Mouse (Mus musculus): Measurements from ENCODE around the gene Rffl. TPM values are rescaled to one million over a fixed set of nuclear protein-coding genes. Genes with fewer than 3 reads are reported as not detected.

The Rffl gene
- polyA plus RNA-seq, 1 experiment = 8.9 TPM

DNA sequence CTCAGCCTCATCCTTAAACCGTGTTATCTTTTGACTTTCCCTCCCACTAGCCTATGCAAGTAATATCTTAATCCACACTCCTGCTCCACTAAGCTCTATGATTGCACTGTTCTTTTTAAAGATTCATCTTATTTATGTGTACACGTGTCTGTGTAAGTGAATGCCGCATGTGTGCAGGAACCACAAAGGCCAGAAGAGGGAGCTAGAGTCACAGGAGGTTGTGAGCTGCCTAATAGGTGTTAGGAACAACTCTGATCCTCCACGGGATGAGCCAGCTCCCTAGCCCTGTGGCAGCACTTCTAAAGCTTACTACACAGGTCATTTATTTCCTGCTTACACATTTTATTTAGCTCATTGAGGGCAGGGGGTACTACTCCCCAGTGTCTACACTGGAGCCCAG lies 51.7 kb downstream of the Rffl start:
- H3K27ac ChIP-seq (ENCODE audit: insufficient read depth, low read depth, low read length) = no peak overlapping the region
- 61% methylated on average over 4 of the region's 4 CpGs for WGBS
- no peaks in the 10 kb centered on the region for H3K4me1 ChIP-seq (ENCODE audit: control insufficient read depth, insufficient read depth, insufficient read length, low read length)
- TF ChIP-seq CTCF (IDR thresholded peaks at IDR 0.05; ENCODE audit: extremely low read depth, insufficient read length, insufficient replicate concordance, low read depth, low read length) = peak; percentile 59; the same call in 1 of the 2 replicates
- TF ChIP-seq POLR2A (IDR thresholded peaks at IDR 0.05; ENCODE audit: low read depth, low read length) = no peak
- no peaks in the 10 kb centered on the region for H3K27me3 ChIP-seq (ENCODE audit: control insufficient read depth, insufficient read depth, low read length)
- H3K36me3 ChIP-seq (ENCODE audit: control insufficient read depth, insufficient read depth, low read length) = peaks cover 6% of the 10 kb centered on the region
- H3K4me3 ChIP-seq (ENCODE audit: low read depth, low read length) = no peak overlapping the region

DNA sequence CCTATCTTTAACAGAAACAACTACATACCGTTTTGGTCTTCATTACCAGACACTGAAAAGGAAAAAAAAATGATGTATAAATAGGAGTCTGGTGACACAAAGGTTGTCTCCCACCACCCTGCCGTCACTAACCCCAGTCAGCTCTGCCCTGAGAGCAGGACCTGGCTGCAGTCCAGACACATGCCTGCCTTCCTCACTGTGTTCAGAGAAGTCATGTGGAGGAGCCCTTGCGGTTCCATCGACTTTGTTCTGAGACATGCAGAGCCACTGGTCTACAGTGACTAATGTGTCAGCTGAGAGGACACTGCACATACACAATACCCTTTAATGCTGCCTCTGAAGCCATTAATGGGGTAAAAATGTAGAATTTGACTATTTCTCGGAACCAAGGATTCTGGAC lies 62.5 kb downstream of the Rffl start:
- Histone ChIP-seq H3K27me3 (ENCODE audit: control insufficient read depth, insufficient read depth, low read length) (no peaks in the 10 kb centered on the region), H3K27ac (ENCODE audit: insufficient read depth, low read depth, low read length) (no peak overlapping the region), H3K4me1 (ENCODE audit: control insufficient read depth, insufficient read depth, insufficient read length, low read length) (no peaks in the 10 kb centered on the region), H3K4me3 (ENCODE audit: low read depth, low read length) (no peak overlapping the region), H3K36me3 (ENCODE audit: control insufficient read depth, insufficient read depth, low read length) (peaks cover 39% of the 10 kb centered on the region)
- no peak for TF ChIP-seq CTCF (IDR thresholded peaks at IDR 0.05; ENCODE audit: extremely low read depth, insufficient read length, insufficient replicate concordance, low read depth, low read length)
- no peak for TF ChIP-seq POLR2A (IDR thresholded peaks at IDR 0.05; ENCODE audit: low read depth, low read length)
- WGBS = 85% methylated on average over 5 of the region's 5 CpGs

DNA sequence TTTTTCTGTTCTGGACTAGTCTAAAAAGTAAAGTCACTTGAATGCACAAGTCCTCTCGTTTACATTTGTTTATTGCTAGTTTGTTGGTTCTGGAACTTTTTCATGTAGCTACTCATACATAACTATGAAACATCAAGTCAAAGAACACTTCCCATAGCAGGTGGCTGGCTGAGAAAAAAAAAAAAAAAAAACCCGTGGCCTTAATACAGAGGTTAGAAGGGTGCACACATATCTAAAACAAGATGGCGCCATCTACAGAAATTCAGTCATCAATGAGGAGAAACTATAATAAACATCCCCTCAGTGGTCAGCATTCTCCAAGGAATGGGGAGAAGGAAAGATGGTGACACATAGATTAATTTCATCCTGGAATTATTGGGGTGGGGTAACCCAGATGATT lies 63.6 kb downstream of the Rffl start:
- TF ChIP-seq POLR2A (IDR thresholded peaks at IDR 0.05; ENCODE audit: low read depth, low read length) (no peak), CTCF (IDR thresholded peaks at IDR 0.05; ENCODE audit: extremely low read depth, insufficient read length, insufficient replicate concordance, low read depth, low read length) (no peak)
- no peaks in the 10 kb centered on the region for H3K27me3 ChIP-seq (ENCODE audit: control insufficient read depth, insufficient read depth, low read length)
- whole genome bisulfite sequencing = 66% methylated on average over 3 of the region's 3 CpGs
- H3K4me1 ChIP-seq (ENCODE audit: control insufficient read depth, insufficient read depth, insufficient read length, low read length) = no peaks in the 10 kb centered on the region
- no peak overlapping the region for H3K4me3 ChIP-seq (ENCODE audit: low read depth, low read length)
- H3K36me3 ChIP-seq (ENCODE audit: control insufficient read depth, insufficient read depth, low read length) = peaks cover 44% of the 10 kb centered on the region
- no peak overlapping the region for H3K27ac ChIP-seq (ENCODE audit: insufficient read depth, low read depth, low read length)

DNA sequence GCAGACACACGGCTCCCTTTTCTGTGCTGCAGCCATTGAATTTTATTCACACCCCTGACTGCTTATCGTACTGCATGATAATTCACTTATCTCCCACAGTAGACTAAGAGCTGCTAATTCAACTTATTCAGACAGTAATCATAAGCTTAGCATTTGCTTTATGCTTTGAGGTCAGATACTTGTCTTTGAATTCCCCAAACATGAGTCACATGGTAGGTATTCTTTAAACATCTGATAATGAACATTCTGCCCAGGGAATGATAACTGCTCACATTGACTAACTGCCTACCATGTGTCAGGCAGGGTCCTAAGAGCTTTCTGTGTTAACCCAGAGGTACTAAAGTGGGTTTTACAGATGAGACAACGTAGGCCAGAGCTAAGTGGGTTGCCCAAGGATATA lies 64.4 kb downstream of the Rffl start:
- WGBS = 72% methylated on average over 3 of the region's 3 CpGs
- Histone ChIP-seq H3K4me1 (ENCODE audit: control insufficient read depth, insufficient read depth, insufficient read length, low read length) (no peaks in the 10 kb centered on the region), H3K27me3 (ENCODE audit: control insufficient read depth, insufficient read depth, low read length) (no peaks in the 10 kb centered on the region), H3K4me3 (ENCODE audit: low read depth, low read length) (no peak overlapping the region), H3K36me3 (ENCODE audit: control insufficient read depth, insufficient read depth, low read length) (peaks cover 43% of the 10 kb centered on the region), H3K27ac (ENCODE audit: insufficient read depth, low read depth, low read length) (no peak overlapping the region)
- TF ChIP-seq POLR2A (IDR thresholded peaks at IDR 0.05; ENCODE audit: low read depth, low read length) = no peak
- no peak for TF ChIP-seq CTCF (IDR thresholded peaks at IDR 0.05; ENCODE audit: extremely low read depth, insufficient read length, insufficient replicate concordance, low read depth, low read length)

DNA sequence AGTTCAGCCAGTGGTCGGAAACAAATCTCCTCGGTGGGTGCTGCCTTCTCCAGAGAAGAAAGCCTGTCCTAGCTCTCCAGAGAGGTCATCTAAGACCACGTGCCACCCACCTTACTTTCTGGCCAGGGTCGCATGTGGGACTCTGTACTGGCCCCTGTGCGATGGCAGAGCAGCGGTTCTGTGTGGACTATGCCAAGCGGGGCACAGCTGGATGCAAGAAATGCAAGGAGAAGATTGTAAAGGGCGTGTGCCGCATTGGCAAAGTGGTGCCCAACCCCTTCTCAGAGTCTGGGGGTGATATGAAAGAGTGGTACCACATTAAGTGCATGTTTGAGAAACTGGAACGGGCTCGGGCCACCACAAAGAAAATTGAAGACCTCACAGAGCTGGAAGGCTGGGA lies 87.6 kb downstream of the Rffl start:
- Histone ChIP-seq H3K4me1 (ENCODE audit: control insufficient read depth, insufficient read depth, insufficient read length, low read length) (no peaks in the 10 kb centered on the region; the same call in 1 of the 2 replicates), H3K4me3 (ENCODE audit: low read depth, low read length) (no peak overlapping the region), H3K27me3 (ENCODE audit: control insufficient read depth, insufficient read depth, low read length) (no peaks in the 10 kb centered on the region), H3K27ac (ENCODE audit: insufficient read depth, low read depth, low read length) (no peak overlapping the region), H3K36me3 (ENCODE audit: control insufficient read depth, insufficient read depth, low read length) (peaks cover 21% of the 10 kb centered on the region)
- TF ChIP-seq POLR2A (IDR thresholded peaks at IDR 0.05; ENCODE audit: low read depth, low read length) (no peak), CTCF (IDR thresholded peaks at IDR 0.05; ENCODE audit: extremely low read depth, insufficient read length, insufficient replicate concordance, low read depth, low read length) (no peak)
- 87% methylated on average over 11 of the region's 11 CpGs for WGBS

DNA sequence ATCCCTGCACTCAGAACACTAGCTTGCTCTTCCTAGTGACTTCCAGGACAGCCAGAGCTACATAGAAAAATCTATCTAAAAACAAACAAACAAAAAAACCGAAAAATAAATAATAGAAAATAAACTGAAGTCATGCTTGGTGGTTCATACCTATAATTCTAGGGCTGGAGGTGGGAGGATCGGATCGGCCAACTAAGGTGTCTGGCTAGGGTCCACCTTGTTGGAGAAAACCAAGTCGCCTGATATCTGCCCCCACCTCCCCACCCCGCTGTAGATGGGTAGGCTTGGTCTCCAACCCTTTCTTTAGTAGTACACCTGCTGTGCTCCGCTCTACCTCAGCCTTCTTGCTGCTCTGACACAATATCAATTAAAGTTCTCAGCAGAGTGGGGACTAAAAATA lies 88.8 kb downstream of the Rffl start:
- TF ChIP-seq CTCF (IDR thresholded peaks at IDR 0.05; ENCODE audit: extremely low read depth, insufficient read length, insufficient replicate concordance, low read depth, low read length) (no peak), POLR2A (IDR thresholded peaks at IDR 0.05; ENCODE audit: low read depth, low read length) (no peak)
- no peak overlapping the region for H3K27ac ChIP-seq (ENCODE audit: insufficient read depth, low read depth, low read length)
- H3K36me3 ChIP-seq (ENCODE audit: control insufficient read depth, insufficient read depth, low read length) = peaks cover 13% of the 10 kb centered on the region
- H3K4me3 ChIP-seq (ENCODE audit: low read depth, low read length) = peak overlapping the region; percentile 7; the same call in 1 of the 2 replicates
- no peaks in the 10 kb centered on the region for H3K27me3 ChIP-seq (ENCODE audit: control insufficient read depth, insufficient read depth, low read length)
- WGBS = 28% methylated on average over 6 of the region's 6 CpGs
- no peaks in the 10 kb centered on the region; the same call in 1 of the 2 replicates for H3K4me1 ChIP-seq (ENCODE audit: control insufficient read depth, insufficient read depth, insufficient read length, low read length)

DNA sequence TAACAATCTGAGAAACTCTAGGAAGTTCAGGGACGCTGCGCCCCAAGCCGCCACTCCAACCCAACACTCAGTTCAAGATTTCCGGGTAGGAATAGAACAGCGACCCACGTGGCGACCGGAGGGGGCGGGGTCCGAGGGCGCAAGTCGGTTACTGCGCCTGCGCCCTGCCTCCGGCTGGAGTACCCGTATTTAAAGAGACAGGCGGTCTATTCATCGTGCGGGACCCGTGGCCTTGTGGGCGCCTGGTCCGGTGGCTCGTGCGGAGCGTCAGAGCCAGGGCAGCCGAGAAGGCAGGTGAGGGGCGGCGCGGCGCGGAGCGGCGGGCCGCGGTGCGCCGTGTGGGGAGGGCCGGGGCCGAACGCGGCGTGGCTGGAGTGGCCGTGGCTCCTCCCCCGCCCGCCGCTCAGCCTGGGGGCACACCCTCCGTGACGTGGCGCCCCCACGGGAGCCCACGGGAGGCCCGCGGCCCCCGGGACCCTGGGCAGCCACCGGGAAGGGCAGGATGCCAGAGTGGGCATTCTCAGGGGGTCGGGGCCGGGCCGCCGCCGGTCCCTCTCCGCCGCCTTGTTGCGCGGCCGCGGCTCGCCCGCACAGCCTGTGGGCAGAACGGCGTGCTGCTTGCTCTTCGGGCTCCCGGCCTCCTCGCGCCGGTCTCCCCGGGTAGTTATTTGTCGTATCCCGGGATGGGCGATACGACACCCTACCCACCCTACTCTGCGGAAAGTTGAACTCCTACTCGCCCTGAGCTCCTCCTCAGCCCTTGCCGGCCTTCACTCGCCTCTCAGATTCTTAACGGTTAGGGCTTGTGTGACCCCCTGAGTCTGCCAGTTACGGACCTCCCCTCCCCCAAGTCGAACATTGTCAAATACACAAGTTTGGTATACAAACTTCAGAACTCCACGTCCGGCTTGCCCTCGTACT lies 89.8 kb downstream of the Rffl start, which contains the start of gene Lig3:
Gene Lig3, plus strand, starts transcription at position 126 of the 921 bp plus-strand sequence.
- peak; percentile 82; the same call in 1 of the 2 replicates for TF ChIP-seq POLR2A (IDR thresholded peaks at IDR 0.05; ENCODE audit: low read depth, low read length)
- TF ChIP-seq CTCF (IDR thresholded peaks at IDR 0.05; ENCODE audit: extremely low read depth, insufficient read length, insufficient replicate concordance, low read depth, low read length) = peak; percentile 5; the same call in 1 of the 2 replicates
- H3K4me1 ChIP-seq (ENCODE audit: control insufficient read depth, insufficient read depth, insufficient read length, low read length) = no peaks in the 10 kb centered on the region; the same call in 1 of the 2 replicates
- H3K27me3 ChIP-seq (ENCODE audit: control insufficient read depth, insufficient read depth, low read length) = no peaks in the 10 kb centered on the region
- under 1% methylated on average over 78 of the region's 90 CpGs for WGBS
- H3K4me3 ChIP-seq (ENCODE audit: low read depth, low read length) = peak within 1 kb of the TSS; percentile 90
- peak within 1 kb of the TSS; percentile 85 for H3K27ac ChIP-seq (ENCODE audit: insufficient read depth, low read depth, low read length)
- H3K36me3 ChIP-seq (ENCODE audit: control insufficient read depth, insufficient read depth, low read length) = peaks cover 8% of the 10 kb centered on the region

All from small intestine, adult 2 months (tissue).